Mouse (Mus musculus) hindbrain, embryonic 14.5 days (tissue): Measurements from ENCODE around the gene Hikeshi. TPM values are rescaled to one million over a fixed set of nuclear protein-coding genes. Genes with fewer than 3 reads are reported as not detected.

Experiments
- ATAC-seq: fragments of 200-750 bp; cut with Nextera tagmentation; 2 replicates; pipeline ENCODE4 v1.8.0; 2017; ENCODE audit warnings: moderate number of reproducible peaks, mild to moderate bottlenecking, moderate TSS enrichment, moderate library complexity; ENCODE audit not compliant: low FRiP score
- DNase-seq: peaks from one replicate; pipeline ENCODE4 v3.0.0-alpha.2; 2015; ENCODE audit warnings: low spot score
- H3K27ac ChIP-seq: fragments of 300-500 bp; sonication (generic); 2 replicates; pipeline ENCODE4 v1.5.1; 2014; ENCODE audit warnings: mild to moderate bottlenecking, moderate library complexity
- H3K27me3 ChIP-seq: fragments of 300-500 bp; sonication (generic); 2 replicates; pipeline ENCODE4 v1.6.1; 2014; ENCODE audit warnings: mild to moderate bottlenecking, low read length, mixed read lengths; ENCODE audit not compliant: control insufficient read depth, insufficient read depth
- H3K36me3 ChIP-seq: fragments of 300-500 bp; sonication (generic); replicated peaks from 2 replicates; pipeline ENCODE4 v1.6.1; 2014; ENCODE audit not compliant: control insufficient read depth, insufficient read depth
- H3K4me1 ChIP-seq: fragments of 300-500 bp; sonication (generic); replicated peaks from 2 replicates; pipeline ENCODE4 v1.6.1; 2014; ENCODE audit warnings: antibody characterized with exemption, low read length, mixed read lengths; ENCODE audit not compliant: control insufficient read depth, insufficient read depth
- H3K4me2 ChIP-seq: fragments of 300-500 bp; sonication (generic); replicated peaks from 2 replicates; pipeline ENCODE4 v1.6.1; 2014; ENCODE audit warnings: mild to moderate bottlenecking, moderate library complexity
- H3K4me3 ChIP-seq: fragments of 300-500 bp; sonication (generic); replicated peaks from 2 replicates; pipeline ENCODE4 v1.5.1; 2014; ENCODE audit warnings: mild to moderate bottlenecking, low read length
- H3K9ac ChIP-seq: fragments of 300-500 bp; sonication (generic); 2 replicates; pipeline ENCODE4 v1.6.1; 2014
- H3K9me3 ChIP-seq: fragments of 300-500 bp; sonication (generic); 2 replicates; pipeline ENCODE4 v1.6.1; 2016; ENCODE audit warnings: low read length; ENCODE audit not compliant: control insufficient read depth
- WGBS: fragments of 180-500 bp; shearing (Covaris S2); extraction: QIAGEN DNeasy Blood & Tissue Kit; methylation state at CpG from one replicate; pipeline ENCODE4 v1.1.7; 2014; 5-methylcytosine and 5-hydroxymethylcytosine counted together
- polyA plus RNA-seq: library from polyadenylated mRNA; unstranded; fragments of >200 nt; fragmentation: Nextera tagmentation; extraction: Ambion mirVana; gene quantifications from 2 replicates; pipeline ENCODE4 v1.2.1, GENCODE M21; 2014

The Hikeshi gene
- polyA plus RNA-seq, 1 experiment from 2014 or later: 145 TPM

DNA sequence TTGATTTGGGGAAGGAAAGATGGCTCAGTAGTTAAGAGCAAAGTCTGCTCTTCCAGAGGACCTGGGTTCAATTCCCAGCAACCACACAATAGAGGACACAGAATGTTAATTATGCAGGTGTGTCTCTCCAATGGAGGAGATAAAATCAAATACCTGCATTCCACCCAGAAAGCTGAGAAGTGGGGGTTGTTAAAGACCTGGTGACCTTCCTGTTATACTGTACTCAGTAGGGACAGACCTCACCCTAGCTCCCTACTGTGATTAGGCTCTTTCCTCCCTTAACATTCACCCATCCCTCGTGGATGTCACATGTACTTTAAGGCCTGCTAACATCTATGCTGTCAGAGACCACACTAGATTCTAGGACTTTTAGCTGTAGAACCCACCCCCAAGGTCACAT, 34.6 kb upstream of the Hikeshi start:
- Histone ChIP-seq H3K4me2 (no peak overlapping the region), H3K27ac (no peak overlapping the region), H3K9me3 (no peaks in the 10 kb centered on the region), H3K9ac (no peak overlapping the region), H3K4me3 (no peak overlapping the region), H3K36me3 (peaks cover 43% of the 10 kb centered on the region), H3K27me3 (no peaks in the 10 kb centered on the region), H3K4me1 (peaks cover 10% of the 10 kb centered on the region)
- ATAC-seq (no peak), DNase-seq (no peak)
- 96% methylated on average over 1 of the region's 1 CpGs for WGBS

DNA sequence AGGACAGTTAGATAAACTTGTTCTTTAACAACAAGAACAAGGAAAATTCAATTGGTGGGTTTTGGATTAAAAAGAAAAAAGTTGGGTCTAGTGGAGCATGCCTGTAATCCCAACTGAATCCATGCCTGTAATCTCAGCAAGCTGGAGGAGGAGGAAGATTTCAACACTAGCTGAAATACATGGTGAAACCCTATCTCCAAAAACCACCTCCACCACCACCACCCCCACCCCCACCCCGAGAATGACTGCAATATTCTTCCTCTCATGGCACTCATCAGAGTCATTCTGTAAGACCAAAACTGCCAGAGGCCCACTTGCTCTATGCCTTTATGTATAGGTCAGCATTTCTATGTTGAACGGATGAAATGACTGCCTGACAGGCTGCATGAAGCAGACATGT, 26.2 kb upstream of the Hikeshi start:
- WGBS: 91% methylated on average over 2 of the region's 2 CpGs
- no peak for ATAC-seq
- no peak overlapping the region for H3K4me3 ChIP-seq
- H3K27ac ChIP-seq: no peak overlapping the region
- no peak for DNase-seq
- no peaks in the 10 kb centered on the region for H3K9me3 ChIP-seq
- H3K9ac ChIP-seq: no peak overlapping the region
- no peaks in the 10 kb centered on the region for H3K27me3 ChIP-seq
- peaks cover 67% of the 10 kb centered on the region for H3K36me3 ChIP-seq
- no peaks in the 10 kb centered on the region for H3K4me1 ChIP-seq
- H3K4me2 ChIP-seq: no peak overlapping the region

- 100% methylated on average over 1 of the region's 1 CpGs for WGBS
- Histone ChIP-seq H3K36me3 (peaks cover 67% of the 10 kb centered on the region), H3K9ac (no peak overlapping the region), H3K27ac (no peak overlapping the region), H3K4me2 (no peak overlapping the region), H3K9me3 (no peaks in the 10 kb centered on the region), H3K4me3 (no peak overlapping the region), H3K4me1 (no peaks in the 10 kb centered on the region), H3K27me3 (no peaks in the 10 kb centered on the region)
- DNase-seq: no peak
- no peak for ATAC-seq
Observed at GRCm38 (mm10) chr7:89966771-89967170, 25.8 kb upstream of the Hikeshi start.

- H3K36me3 ChIP-seq: peaks cover 63% of the 10 kb centered on the region
- no peak for ATAC-seq
Observed at GRCm38 (mm10) chr7:89963135-89963534, 22.1 kb upstream of the Hikeshi start.

GRCm38 (mm10) chr7:89957300-89957699, 16.3 kb upstream of the Hikeshi start:
- no peaks in the 10 kb centered on the region for H3K4me1 ChIP-seq
- 56% methylated on average over 5 of the region's 5 CpGs for WGBS
- no peaks in the 10 kb centered on the region for H3K27me3 ChIP-seq
- no peaks in the 10 kb centered on the region for H3K9me3 ChIP-seq
- no peak overlapping the region for H3K4me3 ChIP-seq
- H3K27ac ChIP-seq: no peak overlapping the region
- no peak for DNase-seq
- H3K9ac ChIP-seq: no peak overlapping the region
- peaks cover 59% of the 10 kb centered on the region for H3K36me3 ChIP-seq
- no peak for ATAC-seq
- H3K4me2 ChIP-seq: no peak overlapping the region

More at GRCm38 (mm10) chr7:89963135-89963534, 22.1 kb upstream of the Hikeshi start:
- DNase-seq: no peak
- no peaks in the 10 kb centered on the region for H3K27me3 ChIP-seq
- no peaks in the 10 kb centered on the region for H3K9me3 ChIP-seq
- no peak overlapping the region for H3K4me3 ChIP-seq
- no peaks in the 10 kb centered on the region for H3K4me1 ChIP-seq
- H3K4me2 ChIP-seq: no peak overlapping the region
- no peak overlapping the region for H3K27ac ChIP-seq
- no peak overlapping the region for H3K9ac ChIP-seq

GRCm38 (mm10) chr7:89954261-89954660, 13.3 kb upstream of the Hikeshi start:
- Histone ChIP-seq H3K27ac (no peak overlapping the region), H3K9me3 (no peaks in the 10 kb centered on the region), H3K27me3 (no peaks in the 10 kb centered on the region), H3K4me1 (no peaks in the 10 kb centered on the region), H3K9ac (no peak overlapping the region), H3K36me3 (peaks cover 34% of the 10 kb centered on the region), H3K4me2 (no peak overlapping the region), H3K4me3 (no peak overlapping the region)
- WGBS: 88% methylated on average over 5 of the region's 5 CpGs
- DNase-seq (no peak), ATAC-seq (no peak)

- Histone ChIP-seq H3K36me3 (peaks cover 3% of the 10 kb centered on the region; the same call in 1 of the 2 replicates), H3K4me2 (no peak overlapping the region), H3K9ac (no peak overlapping the region), H3K9me3 (no peaks in the 10 kb centered on the region), H3K27ac (no peak overlapping the region), H3K4me3 (no peak overlapping the region), H3K27me3 (no peaks in the 10 kb centered on the region), H3K4me1 (no peaks in the 10 kb centered on the region)
- ATAC-seq: no peak
- no peak for DNase-seq
- 80% methylated on average over 4 of the region's 4 CpGs for WGBS
Observed at GRCm38 (mm10) chr7:89949403-89949802, 8.4 kb upstream of the Hikeshi start.

GRCm38 (mm10) chr7:89948026-89948425, 7.0 kb upstream of the Hikeshi start:
- DNase-seq: no peak
- Histone ChIP-seq H3K36me3 (no peaks in the 10 kb centered on the region), H3K9me3 (no peaks in the 10 kb centered on the region), H3K4me1 (no peaks in the 10 kb centered on the region), H3K4me2 (no peak overlapping the region), H3K27me3 (no peaks in the 10 kb centered on the region), H3K9ac (no peak overlapping the region), H3K4me3 (no peak overlapping the region), H3K27ac (no peak overlapping the region)
- no peak for ATAC-seq
- WGBS: 88% methylated on average over 7 of the region's 7 CpGs

- Histone ChIP-seq H3K9me3 (no peaks in the 10 kb centered on the region), H3K36me3 (peaks cover 2% of the 10 kb centered on the region; the same call in 1 of the 2 replicates), H3K27ac (no peak overlapping the region), H3K4me2 (peak overlapping the region; percentile 77), H3K9ac (peak overlapping the region; percentile 81), H3K27me3 (no peaks in the 10 kb centered on the region), H3K4me3 (peak overlapping the region; percentile 87), H3K4me1 (peaks cover 8% of the 10 kb centered on the region)
- DNase-seq (no peak), ATAC-seq (no peak)
- 39% methylated on average over 15 of the region's 15 CpGs for WGBS
Observed at GRCm38 (mm10) chr7:89939497-89940353, 1.3 kb downstream of the Hikeshi start.
